Mouse (Mus musculus): ENCODE data around the gene Fanci. TPM values are rescaled to one million over a fixed set of nuclear protein-coding genes. Genes with fewer than 3 reads are reported as not detected.

The Fanci gene
- 0.88 and 1.2 TPM in 2 replicates for polyA plus RNA-seq (2012; rRNA removed)

DNA sequence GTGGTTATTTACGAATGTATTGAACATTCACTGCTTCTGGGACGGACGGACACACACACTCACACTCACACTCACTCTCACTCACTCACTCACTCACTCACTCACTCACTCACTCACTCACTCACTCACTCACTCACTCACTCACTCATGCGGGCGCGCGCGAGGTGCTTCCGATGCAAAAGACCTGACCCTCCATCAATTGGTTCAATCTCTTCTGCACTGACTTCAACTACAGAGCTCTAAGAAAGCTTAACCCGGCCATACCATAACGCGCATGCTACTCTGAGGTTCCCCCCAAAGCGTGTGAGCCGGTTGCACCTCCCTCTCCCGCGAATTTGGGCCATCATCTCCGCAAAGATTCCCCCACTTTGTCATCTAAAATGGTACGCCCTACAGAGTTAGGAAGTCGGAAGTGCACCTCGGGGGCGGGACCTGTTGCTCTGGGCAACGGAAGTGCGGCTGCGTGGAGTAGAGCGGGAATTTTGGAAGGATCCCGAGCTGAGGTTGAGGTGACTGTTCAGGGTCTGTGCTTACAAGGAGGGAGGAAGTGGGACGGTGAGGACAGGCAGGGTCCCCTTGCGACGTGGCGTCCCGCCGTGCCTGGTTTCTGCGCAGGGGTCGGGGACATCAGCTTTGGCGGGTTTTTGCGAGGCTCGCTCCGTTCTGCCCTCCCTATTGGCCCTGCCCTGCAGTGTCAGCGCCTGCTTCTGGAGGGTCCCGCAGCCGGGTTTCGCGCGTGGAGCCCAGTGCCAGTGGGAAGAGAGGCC lies at the start of gene Fanci:
Gene Fanci (plus strand): TSS at position 47 of the 767 bp plus-strand sequence.

DNA sequence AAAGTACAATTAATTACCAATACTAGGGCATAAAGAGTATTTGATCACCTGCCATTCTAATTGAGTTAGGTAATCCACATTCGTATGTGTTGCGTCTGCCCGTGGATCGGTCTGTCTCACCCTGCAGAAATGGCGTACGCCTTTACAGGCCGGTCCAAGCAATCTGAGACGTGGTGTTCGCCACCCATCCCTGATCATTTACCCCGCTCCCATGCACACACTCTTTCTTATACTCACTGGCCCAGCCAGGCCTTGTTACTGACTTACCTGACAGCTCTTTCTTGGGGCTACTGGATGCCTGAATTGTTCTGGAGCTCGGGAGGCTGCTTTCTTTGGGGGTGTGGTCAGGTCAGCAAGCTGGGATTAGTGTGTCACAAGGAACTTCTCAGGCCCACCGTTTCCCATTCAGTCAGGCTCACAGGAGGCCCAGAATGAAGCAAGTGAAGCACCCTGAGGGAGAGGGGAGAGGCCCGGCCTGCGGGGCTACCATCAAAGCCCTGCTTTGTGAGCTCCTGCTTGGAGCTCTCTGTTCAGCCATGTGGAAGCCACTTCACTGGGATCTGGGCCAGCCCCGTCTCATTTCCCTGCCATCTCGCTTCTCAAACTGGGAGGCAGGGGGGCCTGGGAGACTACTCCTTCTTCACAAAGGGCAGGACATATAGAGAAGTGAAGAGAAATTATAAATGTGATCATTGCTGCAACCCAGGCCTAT lies 5.2 kb upstream of the Fanci start, which contains the start of gene Rlbp1:
Gene Rlbp1 (minus strand): TSS at position 627 of the 712 bp plus-strand sequence.

DNA sequence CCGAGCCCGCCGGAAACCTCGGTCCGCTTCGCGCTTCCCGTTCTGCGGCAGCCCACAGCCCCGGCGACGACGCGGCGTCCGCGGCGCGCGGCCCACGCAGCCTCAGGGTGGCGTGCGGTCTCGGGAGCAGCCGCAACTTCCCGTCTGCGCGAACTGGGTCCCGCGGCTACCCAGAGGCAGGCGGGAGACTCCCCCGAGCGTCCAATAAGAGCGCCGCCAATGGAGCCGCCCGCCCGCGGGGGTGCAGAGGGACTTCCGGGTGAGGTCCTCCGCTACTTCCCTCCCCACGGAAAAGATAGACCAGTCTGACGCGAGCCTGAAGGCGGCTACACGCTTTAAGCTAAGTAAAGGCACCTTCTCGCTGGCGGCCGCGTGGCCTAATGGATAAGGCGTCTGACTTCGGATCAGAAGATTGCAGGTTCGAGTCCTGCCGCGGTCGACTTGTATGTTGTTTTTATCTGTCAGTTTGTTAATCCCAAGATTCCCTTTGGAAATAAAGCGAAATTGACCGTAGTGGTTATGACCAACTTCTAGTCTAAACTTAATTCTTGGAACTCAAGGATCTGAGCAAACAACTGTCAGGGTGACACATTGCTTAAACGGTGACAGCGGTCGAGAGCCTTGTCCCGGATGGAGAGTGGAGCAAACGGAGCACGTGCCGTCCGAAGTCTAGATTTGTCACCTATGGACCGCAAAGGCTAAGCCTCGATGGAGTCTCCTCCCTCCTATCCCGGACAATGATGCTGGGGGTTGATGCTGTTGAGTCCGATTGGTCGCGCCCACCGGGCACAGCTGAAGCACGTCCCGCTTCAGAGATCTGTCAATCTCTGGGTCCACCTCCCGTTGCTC lies 74.5 kb downstream of the Fanci start, which contains the start of gene Polg:
Gene Polg (minus strand): TSS at position 310 of the 849 bp plus-strand sequence.

Other genes starting within 250 kb of the Fanci start
- gene Mfge8, start 242.9 kb upstream of the Fanci start, polyA plus RNA-seq (2012; rRNA removed): 167 and 173 TPM in 2 replicates
- 67.7 and 68.0 TPM in 2 replicates for gene Abhd2, start 118.7 kb upstream of the Fanci start, polyA plus RNA-seq (2012; rRNA removed)
- not detected in 2 replicates for gene Rlbp1, start 4.9 kb upstream of the Fanci start, polyA plus RNA-seq (2012; rRNA removed)
- 57.6 and 58.8 TPM in 2 replicates for gene Polg, start 74.4 kb downstream of the Fanci start, polyA plus RNA-seq (2012; rRNA removed)
- gene Rhcg, start 225.7 kb downstream of the Fanci start, polyA plus RNA-seq (2012; rRNA removed): 0.07 TPM in 1 of 2 replicates, not detected in the other